Mouse (Mus musculus) spleen, adult 2 months (tissue): ENCODE data around the gene S100b.

Experiments used
- CTCF ChIP-seq: fragments of 200-500 bp; IDR thresholded peaks from 2 replicates; pipeline ENCODE4 v1.5.1; 2011; ENCODE audit warnings: mild to moderate bottlenecking, inconsistent platforms; ENCODE audit not compliant: insufficient read depth, insufficient read length, insufficient replicate concordance; ENCODE audit errors: extremely low read depth
- POLR2A ChIP-seq: fragments of 200-500 bp; IDR thresholded peaks from 2 replicates; pipeline ENCODE4 v1.6.1; 2011; ENCODE audit warnings: low read depth, low read length, inconsistent platforms

DNA sequence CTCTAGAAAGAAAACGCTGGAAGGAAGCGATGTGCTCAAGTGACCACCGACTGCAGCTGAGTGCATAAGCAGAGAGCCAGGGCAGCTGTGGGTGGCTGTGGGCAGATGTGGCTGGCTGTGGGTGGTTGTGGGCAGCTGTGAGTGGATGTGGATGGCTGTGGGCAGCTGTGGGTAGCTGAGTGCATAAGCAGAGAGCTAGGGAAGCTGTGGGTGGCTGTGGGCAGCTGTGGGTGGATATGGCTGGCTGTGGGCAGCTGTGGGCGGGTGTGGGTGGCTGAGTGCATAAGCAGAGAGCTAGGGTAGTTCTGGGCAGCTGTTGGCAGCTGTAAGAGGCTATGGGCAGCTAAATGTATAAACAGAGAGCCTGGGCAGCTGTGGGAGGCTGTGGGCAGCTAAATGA lies 39.6 kb downstream of the S100b start:
- TF ChIP-seq CTCF (no peak), POLR2A (no peak)
